Mouse (Mus musculus) bone marrow, adult 2 months (tissue): Measurements from ENCODE around the gene Pdzph1.

Experiments
- CTCF ChIP-seq: fragments of 200-500 bp; IDR thresholded peaks from 2 replicates; pipeline ENCODE4 v1.5.1; 2011; ENCODE audit warnings: low read length, control low read depth; ENCODE audit not compliant: control insufficient read depth, insufficient read depth
- POLR2A ChIP-seq: fragments of 200-500 bp; IDR thresholded peaks from 2 replicates; pipeline ENCODE4 v1.6.1; 2011; ENCODE audit warnings: low read depth, mild to moderate bottlenecking, control low read depth, low read length, borderline replicate concordance; ENCODE audit not compliant: control insufficient read depth

GRCm38 (mm10) chr17:59018666-59019065 lies 27.5 kb upstream of the Pdzph1 start:
- TF ChIP-seq CTCF = no peak
- no peak for TF ChIP-seq POLR2A
